Mouse (Mus musculus): ENCODE measurements around the gene Rap1gap. TPM values are rescaled to one million over a fixed set of nuclear protein-coding genes. Genes with fewer than 3 reads are reported as not detected.

The Rap1gap gene
- polyA plus RNA-seq, 1 experiment from 2014 or later: 19.9 TPM

DNA sequence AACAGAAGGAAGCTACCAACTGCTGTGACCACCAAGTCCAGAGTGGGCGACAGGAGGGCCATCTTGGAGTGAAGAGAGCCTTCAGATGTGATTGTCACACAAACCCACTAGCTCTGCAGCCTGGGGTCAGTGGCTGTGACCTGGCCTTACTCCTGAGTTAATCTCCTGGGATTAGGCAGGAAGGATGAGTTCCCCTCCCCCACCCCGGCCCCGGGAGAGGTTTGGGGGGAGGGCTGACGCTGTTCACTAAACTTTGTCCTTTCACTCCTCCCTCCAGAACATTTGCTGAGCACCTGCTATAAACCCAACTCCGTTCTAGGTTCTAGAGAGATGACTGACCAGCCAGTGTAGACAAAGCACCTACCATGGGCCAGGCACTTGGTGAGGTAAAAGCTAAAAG lies 101.8 kb downstream of the Rap1gap start:
- H3K9me3 ChIP-seq (replicated peaks): no peaks in the 10 kb centered on the region
- 30% methylated on average over 5 of the region's 5 CpGs for WGBS
- H3K4me1 ChIP-seq: peaks cover 51% of the 10 kb centered on the region
- H3K4me3 ChIP-seq (replicated peaks): no peak overlapping the region
- ATAC-seq (ENCODE audit: insufficient number of reproducible peaks, low FRiP score, low TSS enrichment, low read depth): no peak
- no peak overlapping the region for H3K4me2 ChIP-seq (replicated peaks)
- H3K27ac ChIP-seq (replicated peaks): 0 out of 2 replicates have a peak overlapping the region, but pooled peaks have one; percentile 56
- H3K27me3 ChIP-seq: no peaks in the 10 kb centered on the region
- no peaks in the 10 kb centered on the region for H3K36me3 ChIP-seq
- H3K9ac ChIP-seq: no peak overlapping the region

DNA sequence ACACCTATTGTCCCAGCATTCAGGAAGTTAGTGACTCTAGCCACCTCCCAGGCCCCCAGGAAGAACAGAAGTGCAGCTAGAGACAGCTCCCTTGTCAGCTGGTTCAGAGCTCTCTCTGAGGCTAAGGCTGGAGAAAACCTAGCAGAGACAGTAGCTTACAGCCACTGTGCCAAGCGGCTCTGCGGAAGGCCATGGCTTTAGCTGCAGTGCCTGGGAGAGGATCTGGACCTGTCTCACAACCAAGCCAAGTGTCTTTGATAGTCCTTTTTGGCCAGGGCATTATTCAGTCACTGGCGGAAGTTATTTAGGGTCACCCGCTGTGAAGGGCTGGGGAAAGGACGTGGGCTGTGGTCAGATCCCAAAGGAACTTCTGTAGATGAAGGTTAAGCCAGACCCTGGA lies 103.9 kb downstream of the Rap1gap start:
- Histone ChIP-seq H3K36me3 (no peaks in the 10 kb centered on the region), H3K27ac (replicated peaks) (no peak overlapping the region), H3K4me2 (replicated peaks) (no peak overlapping the region), H3K4me3 (replicated peaks) (no peak overlapping the region), H3K27me3 (no peaks in the 10 kb centered on the region), H3K9ac (no peak overlapping the region), H3K9me3 (replicated peaks) (no peaks in the 10 kb centered on the region), H3K4me1 (peaks cover 67% of the 10 kb centered on the region)
- 80% methylated on average over 5 of the region's 5 CpGs for WGBS
- no peak for ATAC-seq (ENCODE audit: insufficient number of reproducible peaks, low FRiP score, low TSS enrichment, low read depth)

GRCm38 (mm10) chr4:137768831-137769230 lies 104.3 kb downstream of the Rap1gap start:
- WGBS: 74% methylated on average over 6 of the region's 6 CpGs
- no peak overlapping the region for H3K27ac ChIP-seq (replicated peaks)

DNA sequence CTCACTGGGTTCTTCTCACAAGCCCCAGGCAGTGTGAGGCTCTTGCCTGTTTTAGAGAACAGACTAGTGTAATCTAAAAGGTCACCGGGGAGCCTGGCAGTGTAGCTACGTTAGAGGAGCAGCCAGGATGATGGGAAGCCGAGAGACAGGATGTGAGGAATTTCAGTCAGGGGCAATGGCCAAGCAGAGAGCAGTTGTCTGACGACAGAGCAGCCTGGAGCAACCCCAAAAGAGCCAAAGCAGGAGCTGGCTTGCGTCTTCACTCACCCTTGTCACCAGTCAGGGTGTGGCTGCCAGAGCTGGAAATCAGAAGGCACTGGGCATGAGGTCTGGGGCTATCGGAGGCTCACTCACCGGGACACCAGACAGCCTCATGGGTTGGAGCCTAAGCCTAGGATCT lies 105.1 kb downstream of the Rap1gap start:
- ATAC-seq (ENCODE audit: insufficient number of reproducible peaks, low FRiP score, low TSS enrichment, low read depth): no peak
- Histone ChIP-seq H3K27ac (replicated peaks) (no peak overlapping the region), H3K9ac (no peak overlapping the region), H3K27me3 (no peaks in the 10 kb centered on the region), H3K9me3 (replicated peaks) (no peaks in the 10 kb centered on the region), H3K4me2 (replicated peaks) (no peak overlapping the region), H3K4me3 (replicated peaks) (no peak overlapping the region), H3K36me3 (no peaks in the 10 kb centered on the region), H3K4me1 (peaks cover 80% of the 10 kb centered on the region)
- 36% methylated on average over 7 of the region's 7 CpGs for WGBS

More at GRCm38 (mm10) chr4:137768831-137769230, 104.3 kb downstream of the Rap1gap start:
- no peak for ATAC-seq (ENCODE audit: insufficient number of reproducible peaks, low FRiP score, low TSS enrichment, low read depth)
- no peak overlapping the region for H3K4me3 ChIP-seq (replicated peaks)
- H3K36me3 ChIP-seq: no peaks in the 10 kb centered on the region
- no peak overlapping the region for H3K4me2 ChIP-seq (replicated peaks)
- no peak overlapping the region for H3K9ac ChIP-seq
- peaks cover 72% of the 10 kb centered on the region for H3K4me1 ChIP-seq
- no peaks in the 10 kb centered on the region for H3K27me3 ChIP-seq
- H3K9me3 ChIP-seq (replicated peaks): no peaks in the 10 kb centered on the region

- 52% methylated on average over 14 of the region's 14 CpGs for WGBS
- Histone ChIP-seq H3K4me3 (replicated peaks) (no peak overlapping the region), H3K4me2 (replicated peaks) (no peak overlapping the region), H3K4me1 (peaks cover 70% of the 10 kb centered on the region), H3K27me3 (no peaks in the 10 kb centered on the region), H3K9me3 (replicated peaks) (no peaks in the 10 kb centered on the region), H3K36me3 (no peaks in the 10 kb centered on the region), H3K9ac (no peak overlapping the region), H3K27ac (replicated peaks) (0 out of 2 replicates have a peak overlapping the region, but pooled peaks have one; percentile 3)
- peak; percentile 55 for ATAC-seq (ENCODE audit: insufficient number of reproducible peaks, low FRiP score, low TSS enrichment, low read depth)
These were observed 106.5 kb downstream of the Rap1gap start for GRCm38 (mm10) chr4:137770901-137771612.

DNA sequence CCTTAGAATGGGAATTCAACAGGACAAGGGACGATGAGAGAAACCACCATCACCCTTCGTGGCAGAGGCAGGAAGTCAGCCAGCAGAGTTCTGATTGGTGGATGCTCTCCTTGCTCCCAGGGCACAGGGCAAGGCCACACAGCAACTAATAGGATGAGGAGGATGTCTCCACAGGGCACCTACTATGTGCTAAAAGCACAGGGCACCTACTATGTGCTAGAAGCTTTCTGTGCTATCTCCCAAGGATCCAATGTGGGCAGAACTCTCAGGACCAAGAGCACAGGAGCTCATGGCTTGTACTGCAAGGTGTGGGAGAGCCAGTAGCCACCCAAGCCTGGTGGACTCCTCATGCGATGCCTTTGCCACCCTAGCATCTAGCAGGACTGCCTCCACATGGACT lies 107.2 kb downstream of the Rap1gap start:
- no peak overlapping the region for H3K4me2 ChIP-seq (replicated peaks)
- no peaks in the 10 kb centered on the region for H3K9me3 ChIP-seq (replicated peaks)
- 0 out of 2 replicates have a peak overlapping the region, but pooled peaks have one; percentile 3 for H3K27ac ChIP-seq (replicated peaks)
- no peaks in the 10 kb centered on the region for H3K27me3 ChIP-seq
- H3K36me3 ChIP-seq: no peaks in the 10 kb centered on the region
- no peak overlapping the region for H3K4me3 ChIP-seq (replicated peaks)
- WGBS: 73% methylated on average over 3 of the region's 3 CpGs
- H3K4me1 ChIP-seq: peaks cover 66% of the 10 kb centered on the region
- no peak overlapping the region for H3K9ac ChIP-seq
- no peak for ATAC-seq (ENCODE audit: insufficient number of reproducible peaks, low FRiP score, low TSS enrichment, low read depth)

GRCm38 (mm10) chr4:137772438-137773056 lies 108.0 kb downstream of the Rap1gap start:
- H3K9me3 ChIP-seq (replicated peaks): no peaks in the 10 kb centered on the region
- ATAC-seq (ENCODE audit: insufficient number of reproducible peaks, low FRiP score, low TSS enrichment, low read depth): no peak
- H3K4me2 ChIP-seq (replicated peaks): no peak overlapping the region
- WGBS: 84% methylated on average over 16 of the region's 16 CpGs
- no peaks in the 10 kb centered on the region for H3K27me3 ChIP-seq
- H3K36me3 ChIP-seq: no peaks in the 10 kb centered on the region
- no peak overlapping the region for H3K27ac ChIP-seq (replicated peaks)
- no peak overlapping the region for H3K4me3 ChIP-seq (replicated peaks)
- H3K9ac ChIP-seq: no peak overlapping the region
- H3K4me1 ChIP-seq: peaks cover 66% of the 10 kb centered on the region

- ATAC-seq (ENCODE audit: insufficient number of reproducible peaks, low FRiP score, low TSS enrichment, low read depth): no peak
- Histone ChIP-seq H3K9me3 (replicated peaks) (no peaks in the 10 kb centered on the region), H3K36me3 (no peaks in the 10 kb centered on the region), H3K9ac (no peak overlapping the region), H3K4me2 (replicated peaks) (no peak overlapping the region), H3K27me3 (no peaks in the 10 kb centered on the region), H3K4me1 (peaks cover 61% of the 10 kb centered on the region), H3K4me3 (replicated peaks) (no peak overlapping the region), H3K27ac (replicated peaks) (peak overlapping the region; percentile 73)
- 27% methylated on average over 2 of the region's 2 CpGs for WGBS
These were observed 108.9 kb downstream of the Rap1gap start for GRCm38 (mm10) chr4:137773369-137773899.

DNA sequence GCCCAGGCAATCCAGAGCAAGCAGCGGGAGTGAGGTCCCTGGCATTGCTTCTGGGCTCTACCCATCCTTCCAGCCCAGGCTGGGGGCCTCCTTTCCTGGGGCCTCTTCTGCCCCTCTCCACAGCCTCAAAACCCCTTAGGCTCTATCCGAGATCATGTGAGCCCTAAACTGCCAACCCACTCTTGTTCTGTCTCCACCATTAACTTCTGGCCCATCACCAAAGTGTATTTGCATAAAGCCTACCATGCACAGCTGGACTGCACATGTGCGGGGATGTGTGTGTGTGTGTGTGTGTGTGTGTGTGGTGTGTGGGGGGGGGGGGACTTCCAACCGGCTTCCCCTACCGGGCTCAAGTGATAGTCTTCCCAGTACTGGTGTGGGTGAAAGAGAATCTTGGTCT lies 109.5 kb downstream of the Rap1gap start:
- WGBS: 11% methylated on average over 5 of the region's 5 CpGs
- Histone ChIP-seq H3K9ac (no peak overlapping the region), H3K27ac (replicated peaks) (peak overlapping the region; percentile 73)

DNA sequence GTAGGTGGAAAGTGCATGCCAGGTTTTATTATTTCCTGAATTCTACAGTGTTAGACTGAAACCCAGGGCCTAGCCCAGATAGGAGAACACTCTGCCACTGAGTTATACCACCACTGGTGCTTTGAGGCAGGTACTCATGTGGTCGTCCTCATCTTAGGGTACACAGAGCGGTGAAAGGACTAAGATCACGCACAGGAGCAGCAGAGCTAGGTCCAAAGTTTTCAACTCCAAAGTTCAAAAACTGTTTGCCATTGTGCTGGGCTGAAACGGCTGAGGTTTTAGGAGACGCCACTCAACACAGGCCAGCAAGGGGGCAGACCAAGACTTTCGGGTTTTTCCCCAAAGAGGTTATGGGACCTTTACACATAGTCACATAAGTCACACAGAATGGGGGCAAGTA lies 110.0 kb downstream of the Rap1gap start:
- Histone ChIP-seq H3K4me1 (peaks cover 57% of the 10 kb centered on the region), H3K27me3 (no peaks in the 10 kb centered on the region), H3K4me3 (replicated peaks) (no peak overlapping the region), H3K4me2 (replicated peaks) (no peak overlapping the region), H3K9me3 (replicated peaks) (no peaks in the 10 kb centered on the region), H3K27ac (replicated peaks) (peak overlapping the region; percentile 73), H3K9ac (no peak overlapping the region), H3K36me3 (no peaks in the 10 kb centered on the region)
- 79% methylated on average over 6 of the region's 6 CpGs for WGBS
- ATAC-seq (ENCODE audit: insufficient number of reproducible peaks, low FRiP score, low TSS enrichment, low read depth): no peak

More for the DNA sequence above, 109.5 kb downstream of the Rap1gap start:
- Histone ChIP-seq H3K4me1 (peaks cover 61% of the 10 kb centered on the region), H3K27me3 (no peaks in the 10 kb centered on the region), H3K36me3 (no peaks in the 10 kb centered on the region), H3K4me2 (replicated peaks) (no peak overlapping the region), H3K9me3 (replicated peaks) (no peaks in the 10 kb centered on the region), H3K4me3 (replicated peaks) (no peak overlapping the region)
- ATAC-seq (ENCODE audit: insufficient number of reproducible peaks, low FRiP score, low TSS enrichment, low read depth): peak; percentile 60

DNA sequence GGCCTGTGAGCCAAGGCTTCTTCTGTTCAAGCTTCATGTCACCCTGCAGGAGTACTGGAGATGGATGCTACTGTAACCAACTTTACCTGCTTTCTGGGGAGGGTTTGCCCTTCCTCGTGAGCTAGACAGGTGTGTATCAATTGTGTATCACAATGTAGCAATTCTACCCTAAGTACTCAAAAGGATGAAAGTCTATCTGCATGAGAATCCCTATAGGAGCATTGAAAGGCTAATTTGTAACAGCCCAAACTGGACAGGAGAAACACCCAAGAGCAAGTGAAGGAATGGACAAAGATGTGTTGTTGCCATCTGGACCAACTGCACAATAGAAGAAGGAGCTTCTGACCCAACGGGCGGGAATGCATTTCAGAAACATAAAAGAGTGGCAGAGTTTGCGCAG lies 113.3 kb downstream of the Rap1gap start:
- Histone ChIP-seq H3K27ac (replicated peaks) (no peak overlapping the region), H3K4me3 (replicated peaks) (no peak overlapping the region), H3K9ac (no peak overlapping the region), H3K27me3 (no peaks in the 10 kb centered on the region), H3K36me3 (no peaks in the 10 kb centered on the region), H3K9me3 (replicated peaks) (no peaks in the 10 kb centered on the region), H3K4me2 (replicated peaks) (no peak overlapping the region), H3K4me1 (peaks cover 28% of the 10 kb centered on the region)
- no peak for ATAC-seq (ENCODE audit: insufficient number of reproducible peaks, low FRiP score, low TSS enrichment, low read depth)
- whole genome bisulfite sequencing: 72% methylated on average over 4 of the region's 4 CpGs

Measured in embryonic facial prominence, embryonic 15.5 days (tissue).